Mouse (Mus musculus) thymus, postnatal 4 days (tissue): ENCODE measurements around the gene Tmcc1.

Source experiments
- DNase-seq: peaks from one replicate; pipeline ENCODE4 v3.0.0; 2021

Tmcc1 gene

DNA sequence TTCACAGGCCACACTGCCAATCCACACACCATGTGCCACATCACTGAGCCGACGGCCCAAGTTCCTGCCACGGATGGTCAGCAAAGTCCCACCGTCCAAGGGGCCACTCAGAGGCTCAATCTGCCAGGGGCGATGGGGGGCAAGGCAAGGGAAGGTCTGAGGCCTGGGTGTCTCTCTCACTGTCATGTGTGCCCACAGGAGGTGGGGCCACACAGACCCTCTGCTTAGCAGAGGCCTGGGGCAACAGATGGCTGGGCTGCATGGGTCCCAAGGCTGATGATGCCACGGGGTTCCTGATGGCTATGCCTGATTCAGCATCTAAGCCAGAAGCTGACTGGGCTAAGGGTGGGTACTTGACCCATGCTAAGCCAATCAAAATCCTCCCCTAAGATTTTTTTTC lies 224.6 kb downstream of the Tmcc1 start:
- no peak for DNase-seq
